Mouse (Mus musculus) midbrain, embryonic 15.5 days (tissue): Measurements from ENCODE around the gene Olfr513. TPM values are rescaled to one million over a fixed set of nuclear protein-coding genes. Genes with fewer than 3 reads are reported as not detected.

Experiments used
- ATAC-seq: fragments of 200-750 bp; cut with Nextera tagmentation; replicated peaks from 2 replicates; pipeline ENCODE4 v1.8.0; 2017; ENCODE audit warnings: moderate TSS enrichment
- H3K27ac ChIP-seq: fragments of 300-500 bp; sonication (generic); 2 replicates; pipeline ENCODE4 v1.5.1; 2015; ENCODE audit warnings: mild to moderate bottlenecking, inconsistent platforms
- H3K27me3 ChIP-seq: fragments of 300-500 bp; sonication (generic); replicated peaks from 2 replicates; pipeline ENCODE4 v1.6.1; 2015; ENCODE audit warnings: inconsistent platforms
- H3K36me3 ChIP-seq: fragments of 300-500 bp; sonication (generic); replicated peaks from 2 replicates; pipeline ENCODE4 v1.6.1; 2015; ENCODE audit warnings: inconsistent platforms
- H3K4me1 ChIP-seq: fragments of 300-500 bp; sonication (generic); 2 replicates; pipeline ENCODE4 v1.6.1; 2015; ENCODE audit warnings: inconsistent platforms
- H3K4me2 ChIP-seq: fragments of 300-500 bp; sonication (generic); 2 replicates; pipeline ENCODE4 v1.6.1; 2015; ENCODE audit warnings: inconsistent platforms, mild to moderate bottlenecking, moderate library complexity
- H3K4me3 ChIP-seq: fragments of 300-500 bp; sonication (generic); 2 replicates; pipeline ENCODE4 v1.5.1; 2015; ENCODE audit warnings: mild to moderate bottlenecking, inconsistent platforms
- H3K9ac ChIP-seq: fragments of 300-500 bp; sonication (generic); 2 replicates; pipeline ENCODE4 v1.6.1; 2015; ENCODE audit warnings: mild to moderate bottlenecking, inconsistent platforms
- H3K9me3 ChIP-seq: fragments of 300-500 bp; sonication (generic); 2 replicates; pipeline ENCODE4 v1.6.1; 2016; ENCODE audit warnings: inconsistent platforms
- WGBS: fragments of 180-500 bp; shearing (Covaris S2); methylation state at CpG from one replicate; pipeline ENCODE4 v1.1.7; 2015; ENCODE audit warnings: mixed read lengths; 5-methylcytosine and 5-hydroxymethylcytosine counted together
- polyA plus RNA-seq: library from polyadenylated mRNA; unstranded; fragments of >200 nt; fragmentation: Nextera tagmentation; extraction: Ambion mirVana; gene quantifications from 2 replicates; pipeline ENCODE4 v1.2.1, GENCODE M21; 2015

The Olfr513 gene
- polyA plus RNA-seq: not detected in 2 replicates

DNA sequence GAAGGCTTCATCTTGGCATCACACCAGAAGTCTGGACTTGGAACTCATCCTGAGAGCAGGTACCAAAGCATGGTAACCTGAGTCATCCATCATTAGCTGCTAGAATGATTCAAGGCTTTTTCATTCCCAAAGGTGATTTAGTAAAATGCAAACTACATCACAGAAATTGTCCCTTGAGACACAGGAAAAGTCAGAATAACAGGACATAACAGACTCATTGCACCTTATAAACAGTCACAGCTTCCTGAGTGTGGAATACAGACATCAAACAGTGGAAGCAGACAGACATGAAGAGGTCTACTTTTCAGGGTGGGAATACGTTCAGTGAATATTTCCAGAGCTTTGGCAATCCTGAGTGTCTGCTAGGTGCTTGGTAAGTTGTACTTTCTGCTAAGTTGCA, at the start of gene Olfr513:
Gene Olfr513, plus strand, starts transcription at position 301 of the 400 bp plus-strand sequence.
- 80% methylated on average over 1 of the region's 1 CpGs for WGBS
- Histone ChIP-seq H3K4me2 (no peak within 1 kb of the TSS), H3K4me1 (no peaks in the 10 kb centered on the region), H3K36me3 (no peaks in the 10 kb centered on the region), H3K9ac (no peak within 1 kb of the TSS), H3K4me3 (no peak within 1 kb of the TSS), H3K9me3 (no peaks in the 10 kb centered on the region), H3K27ac (no peak within 1 kb of the TSS), H3K27me3 (no peaks in the 10 kb centered on the region)
- ATAC-seq: no peak

DNA sequence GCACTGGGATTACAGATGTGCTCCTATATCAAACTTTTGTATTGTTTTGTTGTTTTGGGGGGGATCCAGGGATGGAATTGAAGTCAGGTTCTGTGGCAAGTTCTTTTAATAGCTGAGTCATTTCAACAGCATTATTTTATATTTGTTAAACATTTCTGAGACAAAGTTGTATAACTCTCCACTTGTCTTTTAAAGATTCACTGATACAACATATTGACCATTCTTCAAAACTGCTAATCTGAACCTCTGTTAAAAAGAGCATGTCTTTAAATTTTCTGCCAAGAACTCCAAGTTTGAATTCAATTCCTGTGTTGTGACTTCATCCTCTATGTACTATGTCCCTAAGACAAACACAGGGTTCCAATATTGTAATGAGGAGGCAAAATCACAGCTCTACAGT, 37.8 kb upstream of the Olfr513 start, which contains the start of gene Olfr512:
Gene Olfr512, plus strand, starts transcription at position 301 of the 400 bp plus-strand sequence.
- H3K4me1 ChIP-seq: no peaks in the 10 kb centered on the region
- H3K27ac ChIP-seq: no peak within 1 kb of the TSS
- H3K27me3 ChIP-seq: no peaks in the 10 kb centered on the region
- H3K4me3 ChIP-seq: no peak within 1 kb of the TSS
- H3K4me2 ChIP-seq: no peak within 1 kb of the TSS
- H3K9me3 ChIP-seq: no peaks in the 10 kb centered on the region
- no peaks in the 10 kb centered on the region for H3K36me3 ChIP-seq
- no peak for ATAC-seq
- no peak within 1 kb of the TSS for H3K9ac ChIP-seq

DNA sequence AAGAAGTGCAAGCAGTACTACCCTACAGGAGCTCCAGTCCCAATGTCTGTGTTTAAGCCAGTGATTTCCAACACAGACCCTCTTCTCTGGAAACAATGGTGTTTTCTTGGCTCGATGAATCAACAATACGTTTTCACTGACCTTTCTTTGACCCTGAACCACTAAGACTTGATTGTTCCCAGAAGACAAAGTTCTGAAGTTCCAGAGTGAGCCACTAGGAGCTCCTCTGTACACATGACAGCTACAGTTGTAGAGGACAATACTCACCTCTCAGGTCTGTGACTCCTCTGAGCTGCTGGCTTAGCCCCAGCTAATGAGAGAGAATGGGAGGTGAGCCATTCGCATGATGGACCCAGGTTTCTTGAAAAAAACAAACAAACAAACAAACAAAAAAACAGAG, 9.6 kb downstream of the Olfr513 start:
- Histone ChIP-seq H3K9ac (no peak overlapping the region), H3K36me3 (no peaks in the 10 kb centered on the region), H3K27ac (no peak overlapping the region), H3K4me3 (no peak overlapping the region), H3K9me3 (no peaks in the 10 kb centered on the region), H3K4me1 (no peaks in the 10 kb centered on the region), H3K4me2 (no peak overlapping the region), H3K27me3 (no peaks in the 10 kb centered on the region)
- no peak for ATAC-seq
- WGBS: 32% methylated on average over 3 of the region's 3 CpGs

DNA sequence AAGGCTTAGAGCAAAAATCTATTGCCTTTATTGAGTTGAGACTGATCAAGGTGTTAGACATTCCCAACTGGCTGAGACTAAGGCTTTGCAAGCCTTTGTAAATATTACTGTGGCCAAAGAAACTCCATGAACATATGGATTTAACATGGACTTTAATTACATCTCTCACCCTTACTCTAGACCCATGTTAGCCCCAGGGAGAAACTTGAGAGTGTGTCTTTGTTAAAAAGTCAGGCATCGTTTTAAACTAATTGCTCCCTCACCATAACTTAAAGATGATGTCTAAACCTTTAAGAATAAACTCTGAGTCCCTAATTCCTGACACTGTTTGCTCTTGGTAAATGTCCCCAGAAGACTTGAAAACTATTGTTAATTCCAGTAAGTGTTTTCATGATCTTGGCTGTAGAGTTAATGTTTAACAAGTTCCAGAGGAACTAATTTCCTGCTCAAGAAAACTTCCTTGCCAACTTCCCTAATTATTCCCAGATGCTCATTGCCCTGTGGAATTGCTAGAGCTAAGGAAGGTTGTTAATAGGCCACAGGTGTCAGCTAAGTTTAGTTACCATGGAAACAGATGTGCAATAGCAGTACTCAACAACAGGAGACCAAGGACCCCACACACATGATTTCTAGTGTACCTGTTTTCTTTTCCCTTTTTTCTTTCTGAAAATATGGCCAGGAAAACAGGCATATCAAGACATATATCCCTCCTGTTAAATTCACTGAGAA, 46.6 kb downstream of the Olfr513 start:
- no peaks in the 10 kb centered on the region for H3K36me3 ChIP-seq

More for the DNA sequence above, 46.6 kb downstream of the Olfr513 start:
- 75% methylated on average over 1 of the region's 1 CpGs for WGBS
- Histone ChIP-seq H3K27me3 (no peaks in the 10 kb centered on the region), H3K4me1 (no peaks in the 10 kb centered on the region), H3K9me3 (no peaks in the 10 kb centered on the region), H3K27ac (no peak overlapping the region), H3K9ac (no peak overlapping the region), H3K4me2 (no peak overlapping the region), H3K4me3 (no peak overlapping the region)
- ATAC-seq: no peak

Other genes starting within 250 kb of the Olfr513 start
- not detected in 2 replicates for gene Olfr502, start 225.9 kb upstream of the Olfr513 start, polyA plus RNA-seq
- gene Olfr503, start 206.4 kb upstream of the Olfr513 start, polyA plus RNA-seq: not detected in 2 replicates
- gene Olfr504, start 185.2 kb upstream of the Olfr513 start, polyA plus RNA-seq: not detected in 2 replicates
- gene Olfr506, start 140.2 kb upstream of the Olfr513 start, polyA plus RNA-seq: not detected in 2 replicates
- not detected in 2 replicates for gene Olfr507, start 129.2 kb upstream of the Olfr513 start, polyA plus RNA-seq
- gene Olfr508, start 121.0 kb upstream of the Olfr513 start, polyA plus RNA-seq: not detected in 2 replicates
- 0.09 TPM in 1 of 2 replicates, not detected in the other for gene Olfr509, start 99.1 kb upstream of the Olfr513 start, polyA plus RNA-seq
- not detected in 2 replicates for gene Olfr510, start 84.6 kb upstream of the Olfr513 start, polyA plus RNA-seq
- not detected in 2 replicates for gene Olfr512, start 37.7 kb upstream of the Olfr513 start, polyA plus RNA-seq
- not detected in 2 replicates for gene Olfr514, start 75.0 kb downstream of the Olfr513 start, polyA plus RNA-seq
- not detected in 2 replicates for gene Olfr516, start 99.6 kb downstream of the Olfr513 start, polyA plus RNA-seq
- gene Olfr517, start 121.4 kb downstream of the Olfr513 start, polyA plus RNA-seq: not detected in 2 replicates
- not detected in 2 replicates for gene Olfr518, start 134.0 kb downstream of the Olfr513 start, polyA plus RNA-seq
- gene Olfr519, start 143.4 kb downstream of the Olfr513 start, polyA plus RNA-seq: not detected in 2 replicates
- not detected in 2 replicates for gene Nlrp10, start 179.2 kb downstream of the Olfr513 start, polyA plus RNA-seq
- gene Eif3f, start 183.4 kb downstream of the Olfr513 start, polyA plus RNA-seq: 71.6 and 80.4 TPM in 2 replicates
- gene Tub, start 199.4 kb downstream of the Olfr513 start, polyA plus RNA-seq: 57.0 and 63.1 TPM in 2 replicates